Mouse (Mus musculus) heart, embryonic 14.5 days (tissue): ENCODE data around the gene Hoxc10. TPM values are rescaled to one million over a fixed set of nuclear protein-coding genes. Genes with fewer than 3 reads are reported as not detected.

ENCODE experiments used
- ATAC-seq: fragments of 200-750 bp; cut with Nextera tagmentation; 2 replicates; pipeline ENCODE4 v1.8.0; 2017; ENCODE audit warnings: low read depth, moderate TSS enrichment; ENCODE audit not compliant: insufficient number of reproducible peaks, insufficient read depth, low FRiP score
- H3K27ac ChIP-seq, 2 experiments: fragments of 200-500 bp in 1 of 2; fragments of 300-500 bp in 1 of 2; sonication (generic) in 1 of 2; replicated peaks in 1 of 2; 2 replicates each; pipeline ENCODE4 v1.5.1; 2012 to 2014; ENCODE audit warnings: low read depth in 2 of 2, low read length in 2 of 2, control low read depth in 1 of 2, mild to moderate bottlenecking in 1 of 2, mixed read lengths in 1 of 2; ENCODE audit not compliant: control insufficient read depth in 1 of 2, insufficient read depth in 1 of 2
- H3K27me3 ChIP-seq: fragments of 300-500 bp; sonication (generic); 2 replicates; pipeline ENCODE4 v1.6.1; 2014; ENCODE audit warnings: mild to moderate bottlenecking, low read length, control low read depth; ENCODE audit not compliant: control insufficient read depth, insufficient read depth
- H3K36me3 ChIP-seq: fragments of 300-500 bp; sonication (generic); 2 replicates; pipeline ENCODE4 v1.6.1; 2014; ENCODE audit warnings: mild to moderate bottlenecking, control low read depth, low read length, mixed read lengths; ENCODE audit not compliant: control insufficient read depth, insufficient read depth
- H3K4me1 ChIP-seq, 2 experiments: fragments of 200-500 bp in 1 of 2; fragments of 300-500 bp in 1 of 2; sonication (generic) in 1 of 2; 2 replicates each; pipeline ENCODE4 v1.6.1; 2012 to 2014; ENCODE audit warnings: low read length in 2 of 2, control low read depth in 1 of 2, mixed read lengths in 1 of 2; ENCODE audit not compliant: control insufficient read depth in 2 of 2, insufficient read depth in 2 of 2
- H3K4me2 ChIP-seq: fragments of 300-500 bp; sonication (generic); 2 replicates; pipeline ENCODE4 v1.6.1; 2014; ENCODE audit warnings: mild to moderate bottlenecking, low read length
- H3K4me3 ChIP-seq, 2 experiments: fragments of 200-500 bp in 1 of 2; fragments of 300-500 bp in 1 of 2; sonication (generic) in 1 of 2; 2 replicates each; pipeline ENCODE4 v1.5.1; 2012 to 2014; ENCODE audit warnings: low read length in 2 of 2, mild to moderate bottlenecking in 2 of 2, control low read depth in 1 of 2, low read depth in 1 of 2, moderate library complexity in 1 of 2; ENCODE audit not compliant: control insufficient read depth in 1 of 2, insufficient read depth in 1 of 2
- H3K9ac ChIP-seq: fragments of 300-500 bp; sonication (generic); 2 replicates; pipeline ENCODE4 v1.6.1; 2014; ENCODE audit warnings: mild to moderate bottlenecking, low read length
- H3K9me3 ChIP-seq: fragments of 300-500 bp; sonication (generic); 2 replicates; pipeline ENCODE4 v1.6.1; 2016; ENCODE audit warnings: low read length, control low read depth; ENCODE audit not compliant: control insufficient read depth
- WGBS: fragments of 180-500 bp; shearing (Covaris S2); extraction: QIAGEN DNeasy Blood & Tissue Kit; methylation state at CpG from one replicate; pipeline ENCODE4 v1.1.7; 2014; 5-methylcytosine and 5-hydroxymethylcytosine counted together
- polyA plus RNA-seq: library from polyadenylated mRNA; unstranded; fragments of >200 nt; fragmentation: Nextera tagmentation; extraction: Ambion mirVana; gene quantifications from 2 replicates; pipeline ENCODE4 v1.2.1, GENCODE M21; 2014

The Hoxc10 gene
- polyA plus RNA-seq, 1 experiment from 2014 or later = not detected

GRCm38 (mm10) chr15:102937036-102937666, 29.4 kb upstream of the Hoxc10 start:
- Histone ChIP-seq H3K36me3 (no peaks in the 10 kb centered on the region), H3K4me3 (no peak overlapping the region), H3K9me3 (no peaks in the 10 kb centered on the region), H3K27ac (no peak overlapping the region), H3K4me2 (no peak overlapping the region), H3K9ac (no peak overlapping the region), H3K27me3 (peaks cover 100% of the 10 kb centered on the region), H3K4me1 (peaks cover 0 to 4% of the 10 kb centered on the region in 2 experiments; a peak in 1 of 4 replicates)
- WGBS = 2% methylated on average over 50 of the region's 50 CpGs
- ATAC-seq = no peak

- no peak for ATAC-seq
- Histone ChIP-seq H3K36me3 (no peaks in the 10 kb centered on the region), H3K9ac (no peak overlapping the region), H3K27me3 (peaks cover 100% of the 10 kb centered on the region), H3K4me1 (peaks cover 0 to 8% of the 10 kb centered on the region in 2 experiments; a peak in 2 of 4 replicates), H3K4me3 (no peak overlapping the region), H3K9me3 (no peaks in the 10 kb centered on the region), H3K4me2 (no peak overlapping the region), H3K27ac (no peak overlapping the region)
- 3% methylated on average over 34 of the region's 34 CpGs for WGBS
Measured at GRCm38 (mm10) chr15:102939256-102940155, 27.1 kb upstream of the Hoxc10 start.

- H3K36me3 ChIP-seq = no peaks in the 10 kb centered on the region
- H3K4me1 ChIP-seq = peaks cover 0 to 4% of the 10 kb centered on the region in 2 experiments; a peak in 2 of 4 replicates
- ATAC-seq = no peak
- H3K27me3 ChIP-seq = peaks cover 100% of the 10 kb centered on the region
- H3K27ac ChIP-seq = no peak overlapping the region
- peak overlapping the region; percentile 20 to 29 for H3K4me3 ChIP-seq
- under 1% methylated on average over 53 of the region's 53 CpGs for WGBS
- peak overlapping the region; percentile 60 for H3K4me2 ChIP-seq
- H3K9me3 ChIP-seq = no peaks in the 10 kb centered on the region
- no peak overlapping the region for H3K9ac ChIP-seq
Measured at GRCm38 (mm10) chr15:102942739-102943467, 23.7 kb upstream of the Hoxc10 start.

GRCm38 (mm10) chr15:102943468-102943813, 23.2 kb upstream of the Hoxc10 start:
- H3K9me3 ChIP-seq = no peaks in the 10 kb centered on the region
- peaks cover 100% of the 10 kb centered on the region for H3K27me3 ChIP-seq
- H3K4me1 ChIP-seq = peaks cover 0 to 4% of the 10 kb centered on the region in 2 experiments; a peak in 2 of 4 replicates
- no peak for ATAC-seq
- no peak overlapping the region for H3K27ac ChIP-seq
- H3K9ac ChIP-seq = no peak overlapping the region
- H3K36me3 ChIP-seq = no peaks in the 10 kb centered on the region
- H3K4me2 ChIP-seq = peak overlapping the region; percentile 60; the same call in 1 of the 2 replicates
- no peak overlapping the region; a peak in 1 of 4 replicates for H3K4me3 ChIP-seq
- WGBS = 3% methylated on average over 5 of the region's 5 CpGs

- no peak for ATAC-seq
- no peaks in the 10 kb centered on the region for H3K36me3 ChIP-seq
- H3K4me1 ChIP-seq = peaks cover 0 to 4% of the 10 kb centered on the region in 2 experiments; a peak in 2 of 4 replicates
- H3K27ac ChIP-seq = no peak overlapping the region
- no peak overlapping the region for H3K4me2 ChIP-seq
- H3K9ac ChIP-seq = no peak overlapping the region
- H3K9me3 ChIP-seq = no peaks in the 10 kb centered on the region
- 15% methylated on average over 22 of the region's 22 CpGs for WGBS
- H3K4me3 ChIP-seq = no peak overlapping the region
- H3K27me3 ChIP-seq = peaks cover 100% of the 10 kb centered on the region
Measured at GRCm38 (mm10) chr15:102945185-102946077, 21.2 kb upstream of the Hoxc10 start.

- no peak overlapping the region for H3K4me2 ChIP-seq
- no peak overlapping the region for H3K9ac ChIP-seq
- H3K4me1 ChIP-seq = peaks cover 0 to 4% of the 10 kb centered on the region in 2 experiments; a peak in 2 of 4 replicates
- no peak for ATAC-seq
- H3K9me3 ChIP-seq = no peaks in the 10 kb centered on the region
- 4% methylated on average over 9 of the region's 9 CpGs for WGBS
- H3K27ac ChIP-seq = no peak overlapping the region
- H3K27me3 ChIP-seq = peaks cover 100% of the 10 kb centered on the region
- H3K4me3 ChIP-seq = no peak overlapping the region
- no peaks in the 10 kb centered on the region for H3K36me3 ChIP-seq
Measured at GRCm38 (mm10) chr15:102947276-102947675, 19.3 kb upstream of the Hoxc10 start.
